Mouse (Mus musculus): Measurements from ENCODE around the gene Prrt2. TPM values are rescaled to one million over a fixed set of nuclear protein-coding genes. Genes with fewer than 3 reads are reported as not detected.

The Prrt2 gene
- polyA plus RNA-seq, 1 experiment from 2014 or later = 13.7 TPM

GRCm38 (mm10) chr7:127011717-127012116 lies 9.3 kb downstream of the Prrt2 start:
- Histone ChIP-seq H3K4me1 (ENCODE audit: control insufficient read depth, insufficient read depth, low read length) (peaks cover 16% of the 10 kb centered on the region), H3K9ac (ENCODE audit: low read length) (no peak overlapping the region), H3K27me3 (replicated peaks; ENCODE audit: control insufficient read depth, insufficient read depth, low read length) (no peaks in the 10 kb centered on the region), H3K4me3 (ENCODE audit: low read depth, low read length) (no peak overlapping the region), H3K4me2 (ENCODE audit: low read length) (no peak overlapping the region), H3K27ac (ENCODE audit: low read depth, low read length) (no peak overlapping the region), H3K9me3 (replicated peaks; ENCODE audit: control insufficient read depth, low read length) (no peaks in the 10 kb centered on the region), H3K36me3 (ENCODE audit: control insufficient read depth, insufficient read depth, low read length) (peaks cover 38% of the 10 kb centered on the region)
- no peak for ATAC-seq
- DNase-seq (ENCODE audit: low spot score) = no peak
- WGBS = 75% methylated on average over 2 of the region's 2 CpGs

GRCm38 (mm10) chr7:127011051-127011450 lies 10.0 kb downstream of the Prrt2 start:
- H3K36me3 ChIP-seq (ENCODE audit: control insufficient read depth, insufficient read depth, low read length) = peaks cover 38% of the 10 kb centered on the region
- H3K27ac ChIP-seq (ENCODE audit: low read depth, low read length) = no peak overlapping the region
- no peaks in the 10 kb centered on the region for H3K27me3 ChIP-seq (replicated peaks; ENCODE audit: control insufficient read depth, insufficient read depth, low read length)
- 96% methylated on average over 2 of the region's 2 CpGs for WGBS
- no peaks in the 10 kb centered on the region for H3K9me3 ChIP-seq (replicated peaks; ENCODE audit: control insufficient read depth, low read length)
- ATAC-seq = no peak
- DNase-seq (ENCODE audit: low spot score) = no peak
- H3K9ac ChIP-seq (ENCODE audit: low read length) = no peak overlapping the region
- H3K4me3 ChIP-seq (ENCODE audit: low read depth, low read length) = no peak overlapping the region
- no peak overlapping the region for H3K4me2 ChIP-seq (ENCODE audit: low read length)
- peaks cover 15% of the 10 kb centered on the region for H3K4me1 ChIP-seq (ENCODE audit: control insufficient read depth, insufficient read depth, low read length)

- Histone ChIP-seq H3K9me3 (replicated peaks; ENCODE audit: control insufficient read depth, low read length) (no peaks in the 10 kb centered on the region), H3K36me3 (ENCODE audit: control insufficient read depth, insufficient read depth, low read length) (peaks cover 23% of the 10 kb centered on the region), H3K4me2 (ENCODE audit: low read length) (no peak overlapping the region), H3K27ac (ENCODE audit: low read depth, low read length) (peak overlapping the region; percentile 88), H3K9ac (ENCODE audit: low read length) (no peak overlapping the region), H3K27me3 (replicated peaks; ENCODE audit: control insufficient read depth, insufficient read depth, low read length) (no peaks in the 10 kb centered on the region), H3K4me1 (ENCODE audit: control insufficient read depth, insufficient read depth, low read length) (0 out of 2 replicates have a peak, but pooled peaks cover 3% of the 10 kb centered on the region), H3K4me3 (ENCODE audit: low read depth, low read length) (no peak overlapping the region)
- no peak for DNase-seq (ENCODE audit: low spot score)
- no peak for ATAC-seq
- WGBS = 80% methylated on average over 17 of the region's 17 CpGs
These were observed 11.5 kb downstream of the Prrt2 start for GRCm38 (mm10) chr7:127009307-127010085.

GRCm38 (mm10) chr7:127008239-127009019 lies 12.6 kb downstream of the Prrt2 start:
- Histone ChIP-seq H3K4me2 (ENCODE audit: low read length) (no peak overlapping the region), H3K36me3 (ENCODE audit: control insufficient read depth, insufficient read depth, low read length) (peaks cover 13% of the 10 kb centered on the region), H3K27me3 (replicated peaks; ENCODE audit: control insufficient read depth, insufficient read depth, low read length) (no peaks in the 10 kb centered on the region), H3K4me3 (ENCODE audit: low read depth, low read length) (no peak overlapping the region), H3K4me1 (ENCODE audit: control insufficient read depth, insufficient read depth, low read length) (no peaks in the 10 kb centered on the region), H3K9ac (ENCODE audit: low read length) (no peak overlapping the region), H3K27ac (ENCODE audit: low read depth, low read length) (peak overlapping the region; percentile 88), H3K9me3 (replicated peaks; ENCODE audit: control insufficient read depth, low read length) (no peaks in the 10 kb centered on the region)
- 66% methylated on average over 9 of the region's 9 CpGs for WGBS
- DNase-seq (ENCODE audit: low spot score) = peak; percentile 84
- peak; percentile 90 for ATAC-seq

GRCm38 (mm10) chr7:127007313-127008024 lies 13.5 kb downstream of the Prrt2 start:
- no peak overlapping the region for H3K4me2 ChIP-seq (ENCODE audit: low read length)
- no peaks in the 10 kb centered on the region for H3K9me3 ChIP-seq (replicated peaks; ENCODE audit: control insufficient read depth, low read length)
- peak overlapping the region; percentile 88; the same call in 1 of the 2 replicates for H3K27ac ChIP-seq (ENCODE audit: low read depth, low read length)
- peaks cover 3% of the 10 kb centered on the region; the same call in 1 of the 2 replicates for H3K36me3 ChIP-seq (ENCODE audit: control insufficient read depth, insufficient read depth, low read length)
- no peaks in the 10 kb centered on the region for H3K27me3 ChIP-seq (replicated peaks; ENCODE audit: control insufficient read depth, insufficient read depth, low read length)
- no peak overlapping the region for H3K4me3 ChIP-seq (ENCODE audit: low read depth, low read length)
- DNase-seq (ENCODE audit: low spot score) = no peak
- ATAC-seq = no peak
- no peaks in the 10 kb centered on the region for H3K4me1 ChIP-seq (ENCODE audit: control insufficient read depth, insufficient read depth, low read length)
- 85% methylated on average over 6 of the region's 6 CpGs for WGBS
- H3K9ac ChIP-seq (ENCODE audit: low read length) = no peak overlapping the region

- Histone ChIP-seq H3K27ac (ENCODE audit: low read depth, low read length) (no peak overlapping the region), H3K9me3 (replicated peaks; ENCODE audit: control insufficient read depth, low read length) (no peaks in the 10 kb centered on the region), H3K4me3 (ENCODE audit: low read depth, low read length) (no peak overlapping the region), H3K36me3 (ENCODE audit: control insufficient read depth, insufficient read depth, low read length) (no peaks in the 10 kb centered on the region), H3K4me1 (ENCODE audit: control insufficient read depth, insufficient read depth, low read length) (no peaks in the 10 kb centered on the region), H3K4me2 (ENCODE audit: low read length) (no peak overlapping the region), H3K27me3 (replicated peaks; ENCODE audit: control insufficient read depth, insufficient read depth, low read length) (no peaks in the 10 kb centered on the region), H3K9ac (ENCODE audit: low read length) (no peak overlapping the region)
- ATAC-seq (no peak), DNase-seq (ENCODE audit: low spot score) (no peak)
- WGBS = 83% methylated on average over 4 of the region's 4 CpGs
These were observed 16.7 kb downstream of the Prrt2 start for GRCm38 (mm10) chr7:127004122-127004875.

GRCm38 (mm10) chr7:127003620-127004019 lies 17.4 kb downstream of the Prrt2 start:
- DNase-seq (ENCODE audit: low spot score) = no peak

GRCm38 (mm10) chr7:126999568-126999967 lies 21.4 kb downstream of the Prrt2 start:
- ATAC-seq (no peak), DNase-seq (ENCODE audit: low spot score) (no peak)
- H3K9me3 ChIP-seq (replicated peaks; ENCODE audit: control insufficient read depth, low read length) = no peaks in the 10 kb centered on the region
- no peaks in the 10 kb centered on the region for H3K27me3 ChIP-seq (replicated peaks; ENCODE audit: control insufficient read depth, insufficient read depth, low read length)
- H3K4me2 ChIP-seq (ENCODE audit: low read length) = no peak overlapping the region
- WGBS = 89% methylated on average over 10 of the region's 10 CpGs
- no peaks in the 10 kb centered on the region for H3K4me1 ChIP-seq (ENCODE audit: control insufficient read depth, insufficient read depth, low read length)
- no peak overlapping the region for H3K27ac ChIP-seq (ENCODE audit: low read depth, low read length)
- no peaks in the 10 kb centered on the region for H3K36me3 ChIP-seq (ENCODE audit: control insufficient read depth, insufficient read depth, low read length)
- H3K9ac ChIP-seq (ENCODE audit: low read length) = no peak overlapping the region
- H3K4me3 ChIP-seq (ENCODE audit: low read depth, low read length) = no peak overlapping the region

More at GRCm38 (mm10) chr7:127003620-127004019, 17.4 kb downstream of the Prrt2 start:
- Histone ChIP-seq H3K9ac (ENCODE audit: low read length) (no peak overlapping the region), H3K4me1 (ENCODE audit: control insufficient read depth, insufficient read depth, low read length) (no peaks in the 10 kb centered on the region), H3K4me2 (ENCODE audit: low read length) (no peak overlapping the region), H3K36me3 (ENCODE audit: control insufficient read depth, insufficient read depth, low read length) (no peaks in the 10 kb centered on the region), H3K4me3 (ENCODE audit: low read depth, low read length) (no peak overlapping the region), H3K9me3 (replicated peaks; ENCODE audit: control insufficient read depth, low read length) (no peaks in the 10 kb centered on the region), H3K27me3 (replicated peaks; ENCODE audit: control insufficient read depth, insufficient read depth, low read length) (no peaks in the 10 kb centered on the region), H3K27ac (ENCODE audit: low read depth, low read length) (no peak overlapping the region)
- 91% methylated on average over 5 of the region's 5 CpGs for WGBS
- ATAC-seq = no peak

All from forebrain, embryonic 14.5 days (tissue).